Mouse (Mus musculus) embryonic facial prominence, embryonic 14.5 days (tissue): Measurements from ENCODE around the gene Clec4b2. TPM values are rescaled to one million over a fixed set of nuclear protein-coding genes. Genes with fewer than 3 reads are reported as not detected.
"Not testable (repeated sequence)": the region's sequence is repeated elsewhere in the genome, so short reads cannot be mapped to it uniquely, and the experiment has no call there.

Experiments used
- ATAC-seq: fragments of 200-750 bp; cut with Nextera tagmentation; 2 replicates; pipeline ENCODE4 v1.8.0; 2017; ENCODE audit warnings: low read depth, moderate number of reproducible peaks, moderate TSS enrichment
- DNase-seq: peaks from one replicate; pipeline ENCODE4 v3.0.0-alpha.2; 2015; ENCODE audit warnings: low spot score
- H3K27ac ChIP-seq: fragments of 300-500 bp; sonication (generic); replicated peaks from 2 replicates; pipeline ENCODE4 v1.5.1; 2014; ENCODE audit warnings: low read depth, mild to moderate bottlenecking, low read length, moderate library complexity
- H3K27me3 ChIP-seq: fragments of 300-500 bp; sonication (generic); replicated peaks from 2 replicates; pipeline ENCODE4 v1.6.1; 2014; ENCODE audit warnings: low read length; ENCODE audit not compliant: control insufficient read depth, insufficient read depth
- H3K36me3 ChIP-seq: fragments of 300-500 bp; sonication (generic); 2 replicates; pipeline ENCODE4 v1.6.1; 2014; ENCODE audit warnings: low read length, mixed read lengths; ENCODE audit not compliant: control insufficient read depth, insufficient read depth
- H3K4me1 ChIP-seq: fragments of 300-500 bp; sonication (generic); 2 replicates; pipeline ENCODE4 v1.6.1; 2014; ENCODE audit warnings: antibody characterized with exemption, low read length; ENCODE audit not compliant: control insufficient read depth, insufficient read depth
- H3K4me2 ChIP-seq: fragments of 300-500 bp; sonication (generic); 2 replicates; pipeline ENCODE4 v1.6.1; 2014; ENCODE audit warnings: low read depth, mild to moderate bottlenecking, low read length, moderate library complexity, mixed read lengths
- H3K4me3 ChIP-seq: fragments of 300-500 bp; sonication (generic); 2 replicates; pipeline ENCODE4 v1.5.1; 2014; ENCODE audit warnings: low read depth, mild to moderate bottlenecking, low read length
- H3K9ac ChIP-seq: fragments of 300-500 bp; sonication (generic); 2 replicates; pipeline ENCODE4 v1.6.1; 2014; ENCODE audit warnings: low read depth, mild to moderate bottlenecking, low read length, moderate library complexity, mixed read lengths
- H3K9me3 ChIP-seq: fragments of 300-500 bp; sonication (generic); 2 replicates; pipeline ENCODE4 v1.6.1; 2016; ENCODE audit warnings: low read length; ENCODE audit not compliant: control insufficient read depth
- WGBS: fragments of 180-500 bp; shearing (Covaris S2); extraction: QIAGEN DNeasy Blood & Tissue Kit; methylation state at CpG from one replicate; pipeline ENCODE4 v1.1.7; 2014; 5-methylcytosine and 5-hydroxymethylcytosine counted together
- polyA plus RNA-seq: library from polyadenylated mRNA; unstranded; fragments of >200 nt; fragmentation: Nextera tagmentation; extraction: Ambion mirVana; gene quantifications from 2 replicates; pipeline ENCODE4 v1.2.1, GENCODE M21; 2014

Clec4b2 gene
- polyA plus RNA-seq = not detected in 2 replicates

DNA sequence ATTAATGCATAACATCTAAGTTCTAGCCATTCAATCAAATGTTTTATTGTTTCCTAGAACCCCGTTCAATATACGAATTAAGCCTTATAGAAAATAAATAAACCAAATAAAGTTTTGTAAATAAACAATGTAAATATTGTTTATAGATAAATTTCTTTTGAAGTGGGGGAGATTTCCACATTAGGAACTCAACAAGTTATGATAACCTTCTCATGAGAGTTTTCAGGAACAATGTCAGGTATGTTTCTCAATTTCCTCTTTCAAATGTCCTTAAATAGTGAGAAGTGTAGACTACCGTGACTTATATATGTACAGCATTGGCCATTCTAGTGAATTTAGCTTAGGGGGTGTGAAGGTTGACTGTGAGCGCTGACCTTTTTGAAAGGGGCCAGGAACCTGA is at the start of gene Clec4b2:
Gene Clec4b2 (plus strand): TSS at position 301 of the 400 bp plus-strand sequence.
- H3K36me3 ChIP-seq = no peaks in the 10 kb centered on the region
- DNase-seq (no peak), ATAC-seq (no peak)
- H3K9me3 ChIP-seq = peaks cover 8% of the 10 kb centered on the region; the same call in 1 of the 2 replicates
- no peak within 1 kb of the TSS for H3K27ac ChIP-seq
- H3K4me1 ChIP-seq = no peaks in the 10 kb centered on the region
- no peak within 1 kb of the TSS for H3K9ac ChIP-seq
- H3K27me3 ChIP-seq = no peaks in the 10 kb centered on the region
- no peak within 1 kb of the TSS for H3K4me2 ChIP-seq
- 81% methylated on average over 4 of the region's 4 CpGs for WGBS
- H3K4me3 ChIP-seq = no peak within 1 kb of the TSS

- Histone ChIP-seq H3K4me3 (no peak overlapping the region), H3K9me3 (0 out of 2 replicates have a peak, but pooled peaks cover 4% of the 10 kb centered on the region), H3K36me3 (no peaks in the 10 kb centered on the region), H3K4me1 (no peaks in the 10 kb centered on the region), H3K27me3 (no peaks in the 10 kb centered on the region), H3K27ac (no peak overlapping the region), H3K4me2 (no peak overlapping the region), H3K9ac (no peak overlapping the region)
- WGBS = 65% methylated on average over 3 of the region's 3 CpGs
- DNase-seq (peak; percentile 1), ATAC-seq (no peak)
Observed at GRCm38 (mm10) chr6:123123195-123123594, 49.5 kb upstream of the Clec4b2 start.

GRCm38 (mm10) chr6:123127173-123127572 is 45.5 kb upstream of the Clec4b2 start:
- WGBS = 56% methylated on average over 1 of the region's 1 CpGs

DNA sequence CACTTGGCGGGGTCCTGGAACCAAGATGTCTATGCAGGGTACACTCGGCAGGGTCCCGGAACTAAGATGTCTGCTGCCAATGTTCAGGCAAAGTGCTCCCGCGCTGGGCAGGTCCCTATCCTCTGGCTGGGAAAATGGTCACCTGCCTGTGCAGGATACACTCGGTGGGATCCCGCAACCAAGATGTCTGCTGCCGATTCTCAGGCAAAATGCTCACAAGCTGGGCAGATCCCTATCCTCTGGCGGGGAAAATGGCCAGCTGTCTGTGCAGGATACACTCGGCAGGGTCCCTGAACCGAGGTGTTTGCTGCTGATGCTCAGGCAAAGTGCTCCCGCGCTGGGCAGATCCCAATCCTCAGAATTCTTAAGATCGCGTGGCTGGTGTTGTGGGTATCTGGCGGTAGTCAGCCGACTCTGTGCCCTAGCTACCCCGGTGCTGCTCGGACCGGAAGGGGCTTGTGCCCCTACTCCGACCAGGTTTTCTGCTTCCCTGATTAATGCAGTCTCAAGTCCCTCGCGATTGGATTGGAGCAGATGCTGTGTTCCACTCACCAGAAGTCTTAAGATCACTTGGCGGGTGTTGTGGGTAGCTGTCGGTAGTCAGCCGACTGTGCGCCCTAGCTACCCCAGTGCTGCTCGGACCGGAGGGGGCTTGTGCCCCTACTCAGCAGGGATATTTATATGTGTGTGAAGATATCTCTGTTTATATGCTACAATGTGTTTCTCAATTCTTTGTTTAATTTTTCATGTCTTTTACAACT is 34.7 kb upstream of the Clec4b2 start:
- H3K27ac ChIP-seq, H3K4me3 ChIP-seq, ATAC-seq, DNase-seq, H3K9me3 ChIP-seq, H3K27me3 ChIP-seq, H3K9ac ChIP-seq, H3K4me1 ChIP-seq, H3K36me3 ChIP-seq, H3K4me2 ChIP-seq: not testable (repeated sequence)
- WGBS = 68% methylated on average over 29 of the region's 29 CpGs

More at GRCm38 (mm10) chr6:123127173-123127572, 45.5 kb upstream of the Clec4b2 start:
- ATAC-seq (no peak), DNase-seq (no peak)
- Histone ChIP-seq H3K4me2 (no peak overlapping the region), H3K9ac (no peak overlapping the region), H3K9me3 (0 out of 2 replicates have a peak, but pooled peaks cover 4% of the 10 kb centered on the region), H3K36me3 (no peaks in the 10 kb centered on the region), H3K27me3 (no peaks in the 10 kb centered on the region), H3K27ac (no peak overlapping the region), H3K4me1 (no peaks in the 10 kb centered on the region), H3K4me3 (no peak overlapping the region)

- Histone ChIP-seq H3K4me3 (no peak overlapping the region), H3K27ac (no peak overlapping the region), H3K27me3 (no peaks in the 10 kb centered on the region), H3K9ac (no peak overlapping the region), H3K4me2 (no peak overlapping the region), H3K9me3 (peaks cover 4% of the 10 kb centered on the region; the same call in 1 of the 2 replicates), H3K36me3 (no peaks in the 10 kb centered on the region), H3K4me1 (no peaks in the 10 kb centered on the region)
- ATAC-seq (no peak), DNase-seq (no peak)
- 47% methylated on average over 1 of the region's 1 CpGs for WGBS
Observed at GRCm38 (mm10) chr6:123170106-123170505, 2.6 kb upstream of the Clec4b2 start.

DNA sequence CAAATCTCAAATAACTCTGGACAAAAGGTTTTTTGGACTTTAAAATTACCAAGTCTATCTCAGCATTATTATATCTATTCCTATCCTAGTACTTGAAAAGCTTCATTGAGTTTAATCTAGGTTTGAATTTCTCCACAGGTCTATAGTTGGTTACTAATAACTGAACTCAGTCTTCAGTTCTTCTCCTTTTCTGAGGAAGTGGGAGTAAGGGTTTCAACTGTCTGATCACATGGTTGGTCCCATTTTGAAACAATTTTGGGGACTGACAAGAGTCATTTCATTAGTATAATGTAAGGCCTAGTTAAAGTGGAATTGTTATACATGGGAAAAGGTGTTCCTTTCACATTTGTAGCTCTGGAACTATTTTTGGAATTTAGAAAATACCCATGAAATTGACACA is 1.7 kb upstream of the Clec4b2 start:
- H3K4me2 ChIP-seq = no peak overlapping the region
- H3K4me3 ChIP-seq = no peak overlapping the region
- H3K27ac ChIP-seq = no peak overlapping the region
- no peak for DNase-seq
- H3K36me3 ChIP-seq = no peaks in the 10 kb centered on the region
- no peak for ATAC-seq
- H3K9me3 ChIP-seq = peaks cover 8% of the 10 kb centered on the region; the same call in 1 of the 2 replicates
- H3K9ac ChIP-seq = no peak overlapping the region
- H3K4me1 ChIP-seq = no peaks in the 10 kb centered on the region
- no peaks in the 10 kb centered on the region for H3K27me3 ChIP-seq

- H3K4me1 ChIP-seq = no peaks in the 10 kb centered on the region
- H3K9me3 ChIP-seq = peaks cover 6% of the 10 kb centered on the region; the same call in 1 of the 2 replicates
- H3K4me2 ChIP-seq = no peak overlapping the region
- H3K36me3 ChIP-seq = no peaks in the 10 kb centered on the region
- 78% methylated on average over 1 of the region's 1 CpGs for WGBS
- no peak overlapping the region for H3K27ac ChIP-seq
- no peak overlapping the region for H3K4me3 ChIP-seq
- ATAC-seq = no peak
- H3K27me3 ChIP-seq = no peaks in the 10 kb centered on the region
- no peak for DNase-seq
- H3K9ac ChIP-seq = no peak overlapping the region
Observed at GRCm38 (mm10) chr6:123175549-123175948, 2.9 kb downstream of the Clec4b2 start.

DNA sequence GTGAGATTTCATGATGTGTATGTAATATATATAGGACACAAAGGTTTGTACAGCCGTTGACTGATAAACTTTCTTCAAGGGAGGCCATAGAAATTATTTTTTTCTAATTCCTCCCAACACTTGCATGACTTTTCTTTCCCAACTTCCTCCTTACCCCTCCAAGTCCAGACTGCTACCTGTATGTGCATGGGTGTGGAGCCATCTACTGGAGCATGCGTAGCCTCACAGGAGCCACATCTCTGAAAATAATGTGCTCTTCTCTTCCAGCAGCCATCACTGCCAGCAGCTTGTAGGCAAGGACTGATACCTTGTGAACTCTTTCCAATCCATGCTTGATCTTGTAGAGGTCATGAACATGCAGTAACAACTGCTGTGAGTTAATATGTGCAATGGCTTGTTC is 12.2 kb downstream of the Clec4b2 start:
- not testable (repeated sequence) for H3K4me3 ChIP-seq, H3K9me3 ChIP-seq, H3K9ac ChIP-seq, ATAC-seq, H3K27me3 ChIP-seq, DNase-seq, H3K4me2 ChIP-seq, H3K4me1 ChIP-seq, H3K27ac ChIP-seq, H3K36me3 ChIP-seq
- WGBS = 58% methylated on average over 2 of the region's 2 CpGs
